Mouse (Mus musculus): ENCODE data around the gene Trim65.
"Not testable (repeated sequence)": the region's sequence is repeated elsewhere in the genome, so short reads cannot be mapped to it uniquely, and the experiment has no call there.

The Trim65 gene

DNA sequence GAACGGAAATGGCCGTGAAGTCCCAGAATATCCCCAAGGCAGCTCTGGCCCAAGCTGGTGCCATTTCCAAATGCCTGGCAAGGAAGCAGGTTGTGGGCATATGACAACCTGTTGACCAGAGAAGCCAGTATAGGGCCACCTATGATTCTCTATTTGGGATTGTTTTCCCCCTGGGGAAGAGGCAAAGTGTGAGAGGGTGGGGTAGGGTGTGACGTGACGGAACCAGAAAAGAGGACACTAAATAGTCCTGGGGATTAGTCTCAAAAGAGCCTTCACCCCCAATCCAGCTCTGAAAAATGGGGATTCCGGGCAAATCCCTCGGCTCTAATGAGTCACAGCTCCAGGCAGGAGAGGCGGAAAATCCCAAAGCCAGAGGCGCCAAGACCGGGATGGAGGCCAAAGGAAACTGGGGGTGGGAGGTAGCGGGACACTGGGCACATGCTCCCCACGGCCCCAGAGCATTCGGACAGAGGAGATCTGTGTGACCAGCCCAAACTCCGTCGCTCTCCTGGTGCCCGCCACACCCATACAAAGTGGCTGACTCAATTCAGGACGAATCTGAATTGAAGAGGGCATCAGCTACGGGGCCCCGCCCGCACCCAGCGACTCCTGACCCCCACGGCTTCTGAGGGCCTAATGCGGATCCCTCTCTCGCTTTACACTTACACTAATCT, 22.3 kb downstream of the Trim65 start:
- in situ Hi-C loops (cut with MseI, MboI): no loop called here

DNA sequence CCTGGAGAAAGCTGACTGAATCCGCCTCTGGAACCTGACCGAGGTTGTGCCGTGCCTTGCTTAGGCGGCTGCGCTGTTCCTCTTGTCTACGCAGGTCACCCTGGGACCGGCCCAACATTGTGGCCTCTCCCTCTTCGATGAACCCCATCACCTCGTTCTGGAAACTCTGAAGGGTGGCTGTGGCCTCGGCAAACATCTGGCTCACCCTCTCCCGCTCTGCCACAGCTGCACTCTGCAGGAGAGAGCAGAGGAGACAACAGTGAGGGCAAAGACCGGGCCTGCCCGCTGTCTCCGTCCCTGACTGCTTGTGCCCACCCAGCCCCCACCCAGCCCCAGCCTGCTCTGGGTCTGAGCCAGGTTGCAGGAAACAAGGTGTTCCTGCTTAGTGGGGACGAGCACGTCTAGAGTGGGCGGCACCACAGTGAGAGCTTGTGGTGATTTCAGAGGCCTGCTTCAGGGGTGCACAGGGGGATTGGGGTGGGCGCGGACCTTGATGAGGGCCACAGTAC, 23.1 kb downstream of the Trim65 start:
- in situ Hi-C loops (cut with MseI, MboI): no loop called here

DNA sequence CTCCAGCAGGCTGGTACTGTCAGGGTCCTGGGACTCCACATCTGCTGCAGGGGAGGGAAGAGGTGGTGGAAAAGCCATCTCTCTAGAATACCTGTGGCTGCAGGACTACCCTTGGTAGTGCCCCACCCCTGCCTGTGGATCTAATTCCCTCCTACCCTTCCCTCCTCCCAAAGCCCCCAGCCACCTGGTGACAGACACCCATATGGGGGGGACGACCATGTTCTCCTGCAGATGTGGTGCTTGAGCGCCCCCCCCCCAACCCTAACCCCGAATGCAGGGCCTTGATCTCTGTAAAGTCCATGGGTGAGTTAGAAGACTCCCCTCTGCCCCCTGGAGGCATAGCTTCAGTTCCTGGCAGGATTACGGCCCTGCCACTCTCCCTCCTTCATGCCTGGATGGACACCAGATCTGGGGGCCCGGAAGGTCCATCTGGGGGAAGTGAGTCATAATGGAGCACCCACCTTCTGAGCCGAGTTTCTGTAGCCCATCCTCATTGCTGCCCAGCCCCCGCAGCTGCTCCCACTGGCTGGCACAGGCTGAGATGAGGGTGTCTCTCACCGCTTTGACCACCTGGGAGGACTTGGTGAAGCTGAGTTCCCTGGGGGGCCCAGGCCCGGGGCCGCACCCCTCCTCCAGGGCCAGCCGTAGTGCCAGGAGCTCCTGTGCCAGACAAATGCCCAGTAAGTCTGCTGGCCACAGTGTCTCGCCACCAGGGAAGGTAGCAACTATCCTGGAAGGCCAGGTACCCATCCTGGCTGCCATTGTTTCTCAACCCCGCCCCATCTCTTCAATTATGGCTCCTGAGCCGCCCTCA, 23.8 kb downstream of the Trim65 start:
- in situ Hi-C loops (cut with MseI, MboI): no loop called here

DNA sequence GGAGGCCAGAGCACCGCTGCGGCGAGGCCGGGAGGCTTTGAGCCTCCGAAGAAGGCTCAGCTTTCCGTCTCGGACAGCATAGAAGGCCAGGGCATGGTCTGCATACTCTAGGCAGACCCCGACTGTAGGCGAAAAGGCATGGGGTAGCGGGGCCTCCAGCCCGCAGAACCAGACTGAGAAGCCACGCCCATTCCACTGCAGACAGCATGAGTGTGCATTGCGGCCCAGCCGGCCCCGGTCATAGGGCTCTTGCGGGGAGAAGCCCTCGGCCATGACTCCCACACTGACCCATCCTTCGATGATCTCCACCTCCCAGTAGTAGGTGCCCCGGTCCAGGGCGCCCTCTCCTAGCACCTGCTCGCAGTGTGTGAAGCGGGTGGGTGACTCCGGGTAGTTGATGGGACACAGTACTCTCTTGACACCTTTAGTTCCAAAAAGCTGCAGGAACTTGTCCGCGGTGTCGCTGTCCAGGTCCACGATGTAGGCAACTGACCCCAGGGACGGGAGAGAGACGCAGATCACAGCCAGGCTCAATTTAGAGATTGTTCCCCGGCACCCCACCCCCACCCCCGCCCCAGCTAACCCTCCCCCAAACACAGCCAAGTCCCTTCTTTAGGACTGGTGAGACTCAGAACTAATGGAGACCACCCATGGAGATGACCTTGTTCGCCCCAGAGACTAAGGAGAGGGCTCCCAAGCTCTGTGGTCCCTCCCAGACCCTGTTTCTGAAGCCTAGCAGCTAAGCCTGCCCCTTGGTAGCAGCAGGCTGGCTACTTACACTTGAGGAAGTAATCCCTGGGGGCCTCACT, 24.6 kb downstream of the Trim65 start:
- in situ Hi-C loops (cut with MseI, MboI): no loop called here

DNA sequence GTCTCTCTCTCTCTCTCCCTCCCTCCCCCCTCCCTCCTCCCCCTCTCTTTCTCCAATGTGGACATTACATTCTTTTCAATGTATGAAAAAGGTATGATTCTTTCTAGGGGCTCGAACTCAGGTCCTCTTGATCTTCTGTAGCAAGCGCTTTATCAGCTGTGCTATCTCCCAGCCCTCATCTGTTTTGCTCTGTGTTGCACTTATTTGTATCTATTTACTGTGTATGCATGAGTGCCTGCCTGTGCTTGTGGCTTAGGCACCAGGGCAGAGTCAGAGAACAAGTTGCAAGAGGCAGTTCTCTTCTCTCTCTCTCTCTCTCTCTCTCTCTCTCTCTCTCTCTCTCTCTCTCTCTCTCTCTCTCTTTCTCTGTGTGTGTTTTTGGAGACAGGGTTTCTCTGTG, 25.9 kb downstream of the Trim65 start:
- in situ Hi-C loops (cut with MseI, MboI): no loop called here

DNA sequence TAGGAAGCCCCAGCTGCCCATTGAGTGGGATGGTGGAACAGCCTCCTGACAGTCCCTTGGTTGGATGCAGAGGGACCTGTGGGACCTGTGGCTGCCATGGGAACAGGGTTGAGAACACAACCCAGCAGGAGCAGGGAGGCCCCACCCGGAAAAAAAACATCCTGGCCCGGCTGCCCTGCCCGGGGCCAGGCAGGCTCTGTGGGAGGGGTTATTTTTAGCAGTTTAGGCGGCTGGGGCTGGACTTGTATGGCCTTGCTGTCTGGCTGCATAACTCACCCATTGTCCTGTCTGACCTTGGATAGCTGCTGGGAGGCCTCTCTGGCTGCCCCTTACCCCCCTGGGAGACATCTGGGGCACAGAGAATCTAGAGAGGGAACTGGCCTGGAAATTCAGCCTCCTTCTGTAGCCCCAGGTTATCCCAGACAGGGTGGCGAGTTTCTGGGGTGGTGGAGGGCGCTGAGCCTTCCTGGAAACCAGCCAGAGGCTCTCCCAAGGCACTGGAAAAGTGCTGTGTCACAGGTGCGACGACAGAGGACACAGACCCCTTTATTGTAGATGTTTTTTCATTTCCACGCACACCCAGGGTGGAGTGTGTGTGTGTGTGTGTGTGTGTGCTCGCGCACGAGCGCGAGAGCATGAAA, 26.8 kb downstream of the Trim65 start:
- in situ Hi-C loops (cut with MseI, MboI): no loop called here

DNA sequence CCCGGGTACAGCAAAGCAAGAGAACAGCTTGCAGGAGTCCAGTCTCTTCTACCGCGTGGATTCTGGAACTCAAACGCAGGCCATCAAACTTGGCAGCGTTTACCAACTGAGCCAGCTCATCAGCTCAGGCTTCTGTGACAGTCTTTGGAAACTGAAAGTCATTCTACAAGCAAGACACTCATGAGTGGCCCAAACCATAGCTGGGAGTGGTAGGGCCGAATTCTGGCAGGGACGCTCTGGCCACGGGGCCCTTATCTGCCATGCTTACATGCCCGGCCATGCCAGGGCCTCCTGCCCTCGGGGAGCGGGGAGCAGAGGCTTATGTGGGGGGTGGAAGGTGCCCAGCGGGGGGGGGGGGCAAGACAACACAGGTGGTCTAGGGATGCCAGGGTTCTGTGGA, 27.4 kb downstream of the Trim65 start:
- in situ Hi-C loops (cut with MseI, MboI): no loop called here

DNA sequence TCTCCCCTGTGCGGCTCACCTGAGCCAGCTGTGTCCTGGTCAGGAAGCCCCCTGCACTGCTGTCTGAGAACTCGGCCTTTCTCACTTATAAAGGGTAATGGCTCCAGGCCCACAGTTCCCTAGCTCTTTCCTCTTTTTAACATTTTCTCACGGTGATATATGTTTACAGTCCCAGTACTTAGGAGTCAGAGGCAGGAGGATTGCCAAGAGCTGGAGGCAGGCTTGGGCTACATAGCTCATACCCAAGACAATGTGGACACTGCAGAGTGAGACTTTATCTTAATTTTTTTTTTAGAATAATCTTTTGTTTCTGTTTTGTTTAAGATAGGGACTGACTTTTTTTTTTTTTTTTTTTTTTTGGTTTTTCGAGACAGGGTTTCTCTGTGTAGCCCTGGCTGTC, 28.5 kb downstream of the Trim65 start:
- in situ Hi-C loops (cut with MseI, MboI): no loop called here

DNA sequence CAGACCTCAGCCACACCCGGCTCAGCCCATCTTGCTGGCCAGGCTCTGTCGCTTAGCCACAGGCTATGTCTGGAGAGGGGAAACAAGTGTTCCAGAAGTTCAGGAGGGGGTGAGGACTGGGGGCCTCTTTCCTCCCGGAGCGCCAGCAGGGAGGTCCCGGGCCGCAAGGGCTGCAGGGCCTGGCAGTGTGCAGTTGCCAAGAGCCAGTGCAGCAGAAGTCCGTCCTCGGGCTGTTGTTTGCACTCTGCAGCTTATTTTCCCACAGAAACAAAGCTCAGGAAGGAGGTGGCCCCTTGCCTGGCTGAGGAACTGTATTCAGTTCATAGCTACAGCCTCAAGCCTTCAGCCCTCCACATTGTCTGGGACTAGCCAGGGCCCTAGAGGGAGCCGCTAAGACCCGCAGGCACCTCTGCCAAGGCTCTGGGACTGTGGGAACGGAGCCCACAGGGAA, 29.0 kb downstream of the Trim65 start:
- in situ Hi-C loops (cut with MseI, MboI): no loop called here

DNA sequence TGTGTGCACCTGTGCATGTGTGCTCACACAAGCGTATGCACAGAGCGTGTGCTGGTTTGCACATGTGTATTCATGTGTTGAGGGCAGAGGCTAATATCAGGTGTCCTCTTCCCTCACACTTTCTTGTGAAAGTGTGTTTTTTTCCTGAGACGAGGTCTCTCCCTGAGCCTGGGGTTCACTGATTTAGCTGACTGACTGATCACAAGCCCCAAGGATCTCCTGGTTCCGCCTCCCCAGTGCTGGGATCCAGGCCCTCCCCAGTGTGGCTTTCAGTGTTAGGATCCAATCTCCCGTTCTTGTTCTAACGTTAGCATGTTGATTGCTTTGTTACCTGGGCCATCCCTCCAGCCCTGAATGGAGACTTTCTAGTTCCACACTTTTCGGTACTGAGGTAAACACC, 30.1 kb downstream of the Trim65 start:
- in situ Hi-C loops (cut with MseI, MboI): no loop called here

DNA sequence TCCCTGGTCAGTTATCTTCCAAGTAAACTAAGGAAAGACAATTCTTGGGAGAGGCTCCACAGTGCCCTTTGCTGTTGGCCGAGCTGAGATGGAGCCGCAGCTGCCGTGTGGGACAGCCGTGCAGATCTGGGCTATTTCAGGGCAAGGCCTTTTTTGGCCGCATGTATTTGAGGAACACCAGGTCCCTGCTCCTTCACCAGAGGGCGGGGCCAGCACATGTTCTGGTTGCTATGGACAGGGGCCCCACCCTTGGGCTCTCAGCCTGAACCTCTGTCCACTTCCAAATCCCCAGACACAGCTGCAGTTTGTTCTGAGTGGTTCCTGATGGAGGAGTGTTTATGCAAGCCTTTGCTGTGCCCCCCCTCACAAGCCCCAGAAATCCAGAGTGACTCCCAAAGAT, 30.5 kb downstream of the Trim65 start:
- in situ Hi-C loops (cut with MseI, MboI): no loop called here

DNA sequence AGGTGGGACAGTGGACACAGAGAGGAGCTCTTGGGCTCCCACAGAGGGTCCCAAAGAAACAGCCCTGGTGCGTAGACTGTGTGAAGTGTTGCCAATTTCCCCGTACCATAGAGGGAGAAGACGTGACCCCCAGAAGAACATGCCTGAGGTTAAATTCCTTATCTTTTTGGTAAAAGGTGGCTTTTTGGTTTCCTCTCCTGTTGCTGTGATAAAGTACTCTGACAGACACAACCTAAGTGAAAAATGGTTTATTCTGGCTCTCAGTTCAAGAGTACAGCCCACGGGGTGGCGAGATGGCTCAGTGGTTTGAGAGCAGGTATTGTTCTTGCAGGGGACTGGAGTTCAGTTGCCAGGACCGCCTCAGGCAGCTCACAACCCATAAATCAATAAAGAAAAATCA, 31.5 kb downstream of the Trim65 start:
- in situ Hi-C loops (cut with MseI, MboI): no loop called here

DNA sequence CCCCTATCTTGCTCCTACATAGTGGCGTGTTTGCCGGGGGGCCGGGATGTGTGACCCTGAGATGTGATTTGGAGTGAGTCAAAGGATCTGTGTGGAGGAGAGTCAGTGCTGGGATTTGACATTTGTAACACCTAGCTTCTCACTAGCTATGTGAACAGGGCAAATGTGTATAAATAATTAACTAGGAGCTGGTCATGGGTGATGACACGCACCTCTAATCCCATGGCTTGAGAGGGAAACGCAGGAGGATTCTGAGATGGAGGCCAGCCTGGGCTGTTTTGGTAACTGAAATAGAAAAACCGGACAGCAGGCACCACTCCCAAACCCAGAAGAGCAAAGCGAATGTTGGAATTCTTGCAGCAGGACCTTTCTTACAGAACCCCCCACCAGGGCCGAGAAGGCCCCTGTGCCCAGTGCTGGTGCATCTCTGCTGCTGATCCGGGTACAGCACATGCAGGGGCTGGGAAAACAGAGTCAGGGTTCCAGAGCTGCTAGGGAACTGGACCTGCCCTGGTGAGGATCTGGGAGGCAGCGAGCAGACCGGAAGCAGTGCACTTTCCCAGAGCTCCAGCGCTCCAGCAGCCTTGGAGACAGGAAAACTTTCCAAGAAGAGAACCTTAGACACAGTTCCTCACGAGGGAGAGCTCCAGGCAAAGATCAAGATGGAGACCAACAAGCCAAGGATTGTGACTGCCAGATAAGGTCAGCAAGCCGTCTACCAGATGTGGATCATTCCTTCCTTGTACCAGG, 32.0 kb downstream of the Trim65 start:
- in situ Hi-C loops (cut with MseI, MboI): no loop called here

DNA sequence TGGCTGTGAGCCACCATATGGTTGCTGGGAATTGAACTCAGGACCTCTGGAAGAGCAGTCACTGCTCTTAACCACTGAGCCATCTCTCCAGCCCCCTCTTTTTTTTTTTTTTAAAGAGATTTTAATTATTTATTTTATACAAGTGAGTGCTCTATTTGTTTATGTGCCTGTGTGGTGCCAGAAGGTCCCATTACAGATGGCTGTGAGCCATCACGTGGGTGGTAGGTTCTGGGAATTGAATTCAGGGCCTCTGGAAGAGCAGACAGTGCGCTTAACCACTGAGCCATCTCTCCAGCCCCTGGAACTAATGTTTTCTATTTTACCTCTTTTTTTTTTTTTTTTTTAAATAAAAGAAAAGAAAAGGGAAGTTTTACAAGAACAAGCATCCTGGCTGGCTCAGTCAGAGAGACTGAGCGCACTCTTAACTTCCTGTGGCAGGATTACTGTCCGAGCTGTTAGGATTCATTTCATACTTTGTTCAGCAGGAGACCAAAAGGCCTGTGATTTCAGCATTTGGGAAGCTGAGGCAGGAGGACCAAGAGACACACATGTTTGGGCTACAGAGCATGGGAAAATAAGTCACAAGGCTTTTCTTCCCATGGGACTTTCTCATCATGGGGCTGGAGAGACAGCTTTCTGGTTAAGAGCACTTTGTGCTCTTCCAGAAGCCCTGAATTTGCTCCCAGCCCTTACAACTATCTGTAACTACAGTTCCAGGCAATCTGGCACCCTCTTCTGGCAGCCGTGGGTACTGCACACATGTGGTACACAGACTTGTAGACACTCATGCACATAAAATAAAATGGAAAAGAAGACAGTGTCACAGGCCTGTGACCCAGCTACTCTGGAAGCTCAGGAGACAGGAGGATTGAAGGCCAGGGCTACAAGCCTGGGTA, 34.5 kb downstream of the Trim65 start:
- in situ Hi-C loops (cut with MseI, MboI): no loop called here

DNA sequence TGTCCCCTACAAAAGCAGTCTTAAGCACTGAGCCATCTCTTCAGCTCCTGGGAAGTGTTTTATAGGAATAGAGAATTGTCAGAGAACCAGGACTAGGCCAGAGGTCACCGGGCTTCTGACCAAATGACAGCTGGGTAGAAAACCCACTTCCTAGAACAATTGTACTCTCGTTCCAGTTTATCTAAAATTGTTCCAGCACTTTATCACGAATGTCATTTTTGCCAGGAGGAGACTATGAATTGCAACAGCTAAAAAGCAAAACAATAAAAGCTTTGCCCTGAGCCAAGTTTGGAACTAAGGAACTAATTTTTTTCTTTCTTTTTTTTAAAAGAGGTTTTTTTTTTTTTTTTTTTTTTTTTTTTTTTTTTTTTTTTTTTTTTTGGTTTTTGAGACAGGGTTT, 35.4 kb downstream of the Trim65 start:
- in situ Hi-C loops (cut with MseI, MboI): no loop called here

DNA sequence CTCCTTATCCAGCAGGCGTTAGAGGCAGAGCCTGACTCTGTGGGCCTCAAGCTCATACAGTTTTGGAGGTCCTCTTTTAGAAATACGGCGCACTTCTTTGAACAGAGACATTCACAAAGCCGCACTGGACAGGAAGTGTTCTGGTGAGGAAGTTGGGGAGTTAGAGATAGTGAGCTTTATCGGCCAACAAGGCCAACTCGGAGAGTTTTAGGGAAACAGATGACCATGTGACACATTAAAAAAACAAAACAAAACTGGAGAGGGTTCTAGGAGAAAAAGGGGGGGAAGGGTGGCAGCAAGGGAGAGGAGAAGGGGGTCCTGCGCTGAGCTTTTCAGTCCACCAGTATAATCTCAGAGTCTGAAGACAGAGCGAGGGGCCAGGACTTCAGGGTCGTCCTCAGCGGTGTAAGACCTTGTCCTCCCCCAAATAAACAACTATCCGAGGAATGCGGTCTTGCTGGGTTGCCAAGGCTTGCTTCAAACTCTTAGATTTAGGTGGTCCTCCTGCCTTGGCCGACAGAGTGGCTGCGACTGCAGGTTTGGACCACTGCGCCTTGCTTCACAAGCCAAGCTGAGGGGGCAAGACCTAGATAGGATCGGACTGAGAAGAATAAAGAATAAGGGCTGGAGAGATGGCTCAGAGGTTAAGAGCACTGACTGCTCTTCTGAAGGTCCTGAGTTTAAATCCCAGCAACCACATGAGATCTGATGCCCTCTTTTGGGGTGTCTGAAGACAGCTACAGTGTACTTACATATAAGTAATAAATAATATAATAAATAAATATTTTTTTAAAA, 37.0 kb downstream of the Trim65 start:
- in situ Hi-C loops (cut with MseI, MboI): no loop called here

DNA sequence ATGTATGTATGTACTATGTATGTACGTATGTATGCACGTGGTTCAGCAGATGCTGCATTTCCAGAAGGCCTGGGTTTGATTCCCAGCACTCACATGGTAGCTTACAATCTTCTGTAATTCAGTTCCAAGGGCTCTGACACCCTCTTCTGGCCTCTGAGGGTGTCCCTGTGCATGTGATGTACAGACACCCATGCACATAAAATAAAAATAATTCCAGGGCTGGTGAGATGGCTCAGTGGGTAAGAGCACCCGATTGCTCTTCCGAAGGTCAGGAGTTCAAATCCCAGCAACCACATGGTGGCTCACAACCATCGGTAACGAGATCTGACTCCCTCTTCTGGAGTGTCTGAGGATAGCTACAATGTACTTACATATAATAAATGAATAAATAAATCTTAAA, 38.0 kb downstream of the Trim65 start:
- in situ Hi-C loops (cut with MseI, MboI): not testable (repeated sequence)

DNA sequence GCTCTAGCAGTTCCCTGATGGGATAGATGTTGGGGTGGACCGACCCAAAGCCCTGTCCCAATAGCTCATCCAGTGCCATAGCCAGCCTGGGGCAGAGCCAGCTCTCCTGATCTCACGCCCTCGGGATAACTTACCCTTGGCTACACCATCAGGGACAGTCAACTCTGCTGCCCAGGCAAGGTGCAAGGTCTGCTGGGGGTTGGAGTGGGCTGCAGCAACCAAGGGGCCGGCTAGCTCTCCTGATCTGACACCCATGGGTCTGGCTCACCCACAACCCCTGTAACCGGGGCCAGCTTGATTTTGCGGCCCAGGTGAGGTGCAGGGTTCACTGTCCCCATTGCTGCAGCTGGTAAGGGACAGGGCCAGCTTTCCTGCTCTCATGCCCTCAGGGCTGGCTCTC, 39.3 kb downstream of the Trim65 start:
- in situ Hi-C loops (cut with MseI, MboI): no loop called here

DNA sequence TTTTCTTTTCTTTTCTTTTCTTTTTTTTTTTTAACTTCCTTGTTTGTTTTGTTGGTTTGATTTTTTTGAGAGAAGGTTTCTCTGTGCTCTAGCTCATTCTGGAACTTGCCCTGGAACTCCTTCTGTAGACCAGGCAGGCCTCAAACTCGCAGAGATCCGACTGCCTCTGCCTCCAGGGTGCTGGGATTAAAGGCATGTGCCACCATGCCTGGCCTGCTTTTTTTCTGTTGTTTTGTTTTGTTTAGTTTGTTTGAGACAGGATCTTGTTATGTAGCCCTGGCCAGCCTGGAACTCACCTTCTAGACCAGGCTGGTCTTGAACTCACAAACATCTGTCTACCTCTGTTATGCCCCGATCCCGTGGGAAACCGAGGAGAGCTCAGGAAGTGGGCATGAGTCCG, 41.4 kb downstream of the Trim65 start:
- in situ Hi-C loops (cut with MseI, MboI): no loop called here

Data from mouse trophoblast stem cell (cell line).